Mouse (Mus musculus) heart, embryonic 15.5 days (tissue): Measurements from ENCODE around the gene Olfr279. TPM values are rescaled to one million over a fixed set of nuclear protein-coding genes. Genes with fewer than 3 reads are reported as not detected.

Experiments
- ATAC-seq: fragments of 200-750 bp; cut with Nextera tagmentation; replicated peaks from 2 replicates; pipeline ENCODE4 v1.8.0; 2017; ENCODE audit warnings: low read depth, moderate TSS enrichment; ENCODE audit not compliant: insufficient number of reproducible peaks, insufficient read depth, low FRiP score
- H3K27ac ChIP-seq: fragments of 300-500 bp; sonication (generic); 2 replicates; pipeline ENCODE4 v1.5.1; 2015; ENCODE audit warnings: mild to moderate bottlenecking, inconsistent platforms
- H3K27me3 ChIP-seq: fragments of 300-500 bp; sonication (generic); 2 replicates; pipeline ENCODE4 v1.6.1; 2015; ENCODE audit warnings: inconsistent platforms
- H3K36me3 ChIP-seq: fragments of 300-500 bp; sonication (generic); 2 replicates; pipeline ENCODE4 v1.6.1; 2015; ENCODE audit warnings: mild to moderate bottlenecking, inconsistent platforms
- H3K4me1 ChIP-seq: fragments of 300-500 bp; sonication (generic); replicated peaks from 2 replicates; pipeline ENCODE4 v1.6.1; 2015; ENCODE audit warnings: inconsistent platforms
- H3K4me2 ChIP-seq: fragments of 300-500 bp; sonication (generic); 2 replicates; pipeline ENCODE4 v1.6.1; 2015; ENCODE audit warnings: inconsistent platforms, mild to moderate bottlenecking, moderate library complexity
- H3K4me3 ChIP-seq: fragments of 300-500 bp; sonication (generic); 2 replicates; pipeline ENCODE4 v1.5.1; 2015; ENCODE audit warnings: mild to moderate bottlenecking, inconsistent platforms
- H3K9ac ChIP-seq: fragments of 300-500 bp; sonication (generic); 2 replicates; pipeline ENCODE4 v1.6.1; 2015; ENCODE audit warnings: mild to moderate bottlenecking, inconsistent platforms
- H3K9me3 ChIP-seq: fragments of 300-500 bp; sonication (generic); replicated peaks from 2 replicates; pipeline ENCODE4 v1.6.1; 2016; ENCODE audit warnings: inconsistent platforms
- WGBS: fragments of 180-500 bp; shearing (Covaris S2); methylation state at CpG from one replicate; pipeline ENCODE4 v1.1.7; 2015; ENCODE audit warnings: mixed read lengths; 5-methylcytosine and 5-hydroxymethylcytosine counted together
- polyA plus RNA-seq: library from polyadenylated mRNA; unstranded; fragments of >200 nt; fragmentation: Nextera tagmentation; extraction: Ambion mirVana; gene quantifications from 2 replicates; pipeline ENCODE4 v1.2.1, GENCODE M21; 2015

Olfr279 gene
- polyA plus RNA-seq, 1 experiment from 2014 or later, result not detected

GRCm38 (mm10) chr15:98483907-98484886 is 8.0 kb upstream of the Olfr279 start:
- Histone ChIP-seq H3K9ac (no peak overlapping the region), H3K4me3 (no peak overlapping the region), H3K27ac (no peak overlapping the region), H3K9me3 (no peaks in the 10 kb centered on the region), H3K4me2 (no peak overlapping the region), H3K27me3 (0 out of 2 replicates have a peak, but pooled peaks cover 3% of the 10 kb centered on the region), H3K4me1 (no peaks in the 10 kb centered on the region; the same call in 1 of the 2 replicates), H3K36me3 (no peaks in the 10 kb centered on the region)
- 56% methylated on average over 18 of the region's 18 CpGs for WGBS
- no peak for ATAC-seq

DNA sequence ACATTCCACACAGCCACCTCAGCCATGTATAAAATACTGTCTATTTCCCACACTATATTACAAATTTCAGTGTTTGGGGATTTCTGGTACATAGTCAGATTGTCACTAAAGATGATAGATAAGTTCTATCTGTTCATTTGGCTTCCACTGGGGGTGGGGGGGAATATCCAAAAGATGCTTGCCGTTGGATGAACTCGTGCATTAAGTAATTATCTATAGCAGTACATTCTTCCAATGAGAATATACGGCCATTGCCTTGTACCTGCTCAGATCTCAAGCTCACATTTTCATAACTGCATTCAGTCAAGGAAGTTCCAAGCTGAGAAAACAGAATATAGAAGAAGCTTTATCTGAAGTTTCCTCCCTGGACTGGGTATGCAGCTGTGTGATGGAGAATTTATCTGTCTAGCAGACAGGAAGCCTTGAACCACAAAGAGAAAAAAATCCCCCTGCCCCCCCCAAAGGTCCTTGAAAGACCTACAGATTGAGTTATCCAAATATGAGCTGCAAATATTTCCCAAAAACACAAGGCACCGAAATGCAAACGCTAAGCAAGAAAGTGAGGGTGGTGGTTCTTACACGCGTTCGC is 5.7 kb upstream of the Olfr279 start:
- Histone ChIP-seq H3K27ac (no peak overlapping the region), H3K4me3 (no peak overlapping the region), H3K9ac (no peak overlapping the region), H3K9me3 (no peaks in the 10 kb centered on the region), H3K4me1 (no peaks in the 10 kb centered on the region; the same call in 1 of the 2 replicates), H3K4me2 (no peak overlapping the region), H3K27me3 (no peaks in the 10 kb centered on the region), H3K36me3 (no peaks in the 10 kb centered on the region)
- WGBS, result 92% methylated on average over 8 of the region's 8 CpGs
- no peak for ATAC-seq

DNA sequence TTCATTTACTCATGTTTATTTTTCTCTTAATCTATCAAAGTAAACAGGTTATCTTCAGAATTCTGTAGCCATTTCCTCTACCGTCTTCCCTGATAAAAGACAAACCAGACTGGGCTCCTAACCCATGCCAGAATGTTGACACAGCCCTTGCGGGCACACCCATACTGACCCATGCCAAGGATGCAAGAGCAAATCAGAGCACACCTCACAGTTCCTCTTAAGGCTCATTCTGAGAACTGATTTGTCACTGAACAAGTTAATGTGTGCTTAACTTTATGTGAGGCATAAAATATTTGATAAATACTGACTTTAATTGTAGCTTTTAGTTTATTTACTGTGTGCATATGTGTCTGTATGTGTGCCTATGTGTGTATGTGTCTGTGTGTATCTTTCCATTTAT is 870 bp upstream of the Olfr279 start:
- 47% methylated on average over 2 of the region's 2 CpGs for WGBS
- Histone ChIP-seq H3K27ac (no peak overlapping the region), H3K4me1 (no peaks in the 10 kb centered on the region), H3K4me2 (no peak overlapping the region), H3K27me3 (no peaks in the 10 kb centered on the region), H3K9me3 (no peaks in the 10 kb centered on the region), H3K4me3 (no peak overlapping the region), H3K9ac (no peak overlapping the region), H3K36me3 (no peaks in the 10 kb centered on the region)
- ATAC-seq, result no peak

DNA sequence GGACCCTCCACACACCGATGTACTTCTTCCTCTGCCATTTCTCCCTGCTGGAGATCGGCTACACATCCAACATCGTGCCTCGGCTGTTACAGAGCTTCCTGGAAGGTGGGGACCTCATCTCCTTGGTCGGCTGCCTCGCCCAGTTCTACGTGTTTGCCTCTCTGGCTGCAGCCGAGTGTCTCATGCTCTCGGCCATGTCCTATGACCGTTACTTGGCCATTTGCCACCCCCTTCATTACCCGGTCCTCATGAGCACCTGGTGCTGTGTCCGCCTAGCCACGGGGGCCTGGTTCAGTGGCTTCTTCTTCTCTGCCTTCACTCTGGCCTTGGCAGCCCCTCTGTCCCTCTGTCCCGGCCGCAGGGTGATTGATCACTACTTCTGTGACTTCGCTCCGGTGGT is 5.4 kb downstream of the Olfr279 start:
- Histone ChIP-seq H3K4me2 (no peak overlapping the region), H3K9ac (no peak overlapping the region), H3K9me3 (no peaks in the 10 kb centered on the region), H3K4me3 (no peak overlapping the region), H3K27me3 (0 out of 2 replicates have a peak, but pooled peaks cover under 1% of the 10 kb centered on the region), H3K36me3 (no peaks in the 10 kb centered on the region), H3K4me1 (no peaks in the 10 kb centered on the region), H3K27ac (no peak overlapping the region)
- ATAC-seq, result no peak
- WGBS, result 85% methylated on average over 17 of the region's 17 CpGs

- Histone ChIP-seq H3K27ac (no peak overlapping the region), H3K9me3 (no peaks in the 10 kb centered on the region), H3K36me3 (no peaks in the 10 kb centered on the region), H3K4me1 (peaks cover 2% of the 10 kb centered on the region), H3K9ac (no peak overlapping the region), H3K4me2 (no peak overlapping the region), H3K4me3 (no peak overlapping the region), H3K27me3 (peaks cover 7% of the 10 kb centered on the region; the same call in 1 of the 2 replicates)
- 79% methylated on average over 3 of the region's 3 CpGs for WGBS
- no peak for ATAC-seq
Measured at GRCm38 (mm10) chr15:98503317-98503716, 11.1 kb downstream of the Olfr279 start.

DNA sequence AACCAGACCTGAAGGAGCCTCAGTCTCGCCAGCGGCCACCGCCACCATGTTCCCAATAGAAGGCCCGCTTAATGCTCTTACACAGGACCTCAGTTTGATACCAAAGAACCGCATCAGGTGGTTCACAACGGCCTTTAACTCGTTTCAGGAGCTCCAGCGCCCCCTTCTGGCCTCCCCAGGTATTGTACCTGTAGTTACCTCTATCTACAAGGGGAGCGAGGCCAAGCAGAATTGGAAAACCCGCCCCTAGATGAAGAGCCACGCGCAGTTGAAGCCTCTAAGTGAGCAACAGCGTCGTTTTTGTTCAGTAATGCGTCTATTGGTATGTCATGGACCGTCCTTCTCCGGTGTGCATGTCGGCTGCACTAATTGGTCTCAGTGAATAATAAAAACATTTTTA is 12.3 kb downstream of the Olfr279 start:
- WGBS, result 14% methylated on average over 18 of the region's 18 CpGs
- peaks cover 7% of the 10 kb centered on the region; the same call in 1 of the 2 replicates for H3K27me3 ChIP-seq
- ATAC-seq, result no peak
- no peak overlapping the region for H3K4me3 ChIP-seq
- no peak overlapping the region for H3K9ac ChIP-seq
- H3K4me1 ChIP-seq, result peaks cover 2% of the 10 kb centered on the region
- no peaks in the 10 kb centered on the region for H3K9me3 ChIP-seq
- no peak overlapping the region for H3K27ac ChIP-seq
- H3K36me3 ChIP-seq, result no peaks in the 10 kb centered on the region
- H3K4me2 ChIP-seq, result no peak overlapping the region

- Histone ChIP-seq H3K4me3 (no peak overlapping the region), H3K36me3 (no peaks in the 10 kb centered on the region), H3K27ac (no peak overlapping the region), H3K27me3 (peaks cover 7% of the 10 kb centered on the region; the same call in 1 of the 2 replicates), H3K9me3 (no peaks in the 10 kb centered on the region), H3K4me1 (peaks cover 7% of the 10 kb centered on the region), H3K4me2 (no peak overlapping the region), H3K9ac (no peak overlapping the region)
- ATAC-seq, result no peak
- 68% methylated on average over 9 of the region's 9 CpGs for WGBS
Measured at GRCm38 (mm10) chr15:98506253-98506957, 14.2 kb downstream of the Olfr279 start.

DNA sequence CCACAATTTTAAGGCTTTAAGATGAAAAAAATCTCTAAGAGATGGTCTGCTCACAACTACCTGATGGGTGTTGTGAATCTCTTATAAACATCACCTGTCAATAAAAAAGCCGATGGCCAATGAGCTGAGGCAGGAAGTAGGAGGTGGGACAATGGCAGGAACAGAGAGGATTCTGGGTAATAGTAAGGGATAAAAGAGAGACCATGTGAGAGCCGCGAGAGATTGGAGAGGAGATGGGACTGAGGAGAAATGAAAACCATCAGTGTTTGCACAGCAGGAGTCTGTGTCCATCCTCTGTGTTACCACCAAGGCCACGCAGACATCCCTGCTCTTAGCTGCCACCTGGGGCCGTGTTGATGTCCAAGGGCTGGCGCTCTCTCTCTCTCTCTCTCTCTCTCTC is 15.1 kb downstream of the Olfr279 start:
- no peak for ATAC-seq
- no peak overlapping the region for H3K4me2 ChIP-seq
- no peak overlapping the region for H3K27ac ChIP-seq
- H3K4me3 ChIP-seq, result no peak overlapping the region
- H3K4me1 ChIP-seq, result peaks cover 15% of the 10 kb centered on the region
- peaks cover 7% of the 10 kb centered on the region; the same call in 1 of the 2 replicates for H3K27me3 ChIP-seq
- 83% methylated on average over 6 of the region's 6 CpGs for WGBS
- no peaks in the 10 kb centered on the region for H3K36me3 ChIP-seq
- no peak overlapping the region for H3K9ac ChIP-seq
- H3K9me3 ChIP-seq, result no peaks in the 10 kb centered on the region

- Histone ChIP-seq H3K27me3 (0 out of 2 replicates have a peak, but pooled peaks cover 3% of the 10 kb centered on the region), H3K4me3 (no peak overlapping the region), H3K36me3 (no peaks in the 10 kb centered on the region), H3K9me3 (no peaks in the 10 kb centered on the region), H3K4me1 (peaks cover 27% of the 10 kb centered on the region), H3K27ac (no peak overlapping the region), H3K9ac (no peak overlapping the region), H3K4me2 (no peak overlapping the region)
- ATAC-seq, result no peak
- WGBS, result 54% methylated on average over 2 of the region's 2 CpGs
Measured at GRCm38 (mm10) chr15:98509387-98509786, 17.2 kb downstream of the Olfr279 start.

GRCm38 (mm10) chr15:98510438-98511385 is 18.5 kb downstream of the Olfr279 start:
- Histone ChIP-seq H3K4me1 (peaks cover 24% of the 10 kb centered on the region), H3K27ac (peak overlapping the region; percentile 17), H3K4me2 (peak overlapping the region; percentile 63), H3K4me3 (peak overlapping the region; percentile 34), H3K27me3 (no peaks in the 10 kb centered on the region), H3K36me3 (no peaks in the 10 kb centered on the region), H3K9me3 (no peaks in the 10 kb centered on the region), H3K9ac (no peak overlapping the region)
- WGBS, result 24% methylated on average over 25 of the region's 25 CpGs
- ATAC-seq, result peak; percentile 23; the same call in 1 of the 2 replicates
